Mouse (Mus musculus): ENCODE measurements around the gene Sugct.

- TF ChIP-seq FLI1 (IDR thresholded peaks at IDR 0.05; ENCODE audit: low read length) (no peak), GATA1 (IDR thresholded peaks at IDR 0.05; ENCODE audit: borderline replicate concordance, low read length) (no peak)
Measured at GRCm38 (mm10) chr13:17701322-17701721, 6.0 kb upstream of the Sugct start.
